Mouse (Mus musculus) midbrain, embryonic 15.5 days (tissue): Measurements from ENCODE around the gene Myh7. TPM values are rescaled to one million over a fixed set of nuclear protein-coding genes. Genes with fewer than 3 reads are reported as not detected.
A peak's percentile ranks its signal among the peaks of the same experiment; 100 is the strongest.
"Not testable (repeated sequence)": the region's sequence is repeated elsewhere in the genome, so short reads cannot be mapped to it uniquely, and the experiment has no call there.

Source experiments
- ATAC-seq: fragments of 200-750 bp; cut with Nextera tagmentation; replicated peaks from 2 replicates; pipeline ENCODE4 v1.8.0; 2017; ENCODE audit warnings: moderate TSS enrichment
- H3K27ac ChIP-seq: fragments of 300-500 bp; sonication (generic); 2 replicates; pipeline ENCODE4 v1.5.1; 2015; ENCODE audit warnings: mild to moderate bottlenecking, inconsistent platforms
- H3K27me3 ChIP-seq: fragments of 300-500 bp; sonication (generic); replicated peaks from 2 replicates; pipeline ENCODE4 v1.6.1; 2015; ENCODE audit warnings: inconsistent platforms
- H3K36me3 ChIP-seq: fragments of 300-500 bp; sonication (generic); replicated peaks from 2 replicates; pipeline ENCODE4 v1.6.1; 2015; ENCODE audit warnings: inconsistent platforms
- H3K4me1 ChIP-seq: fragments of 300-500 bp; sonication (generic); 2 replicates; pipeline ENCODE4 v1.6.1; 2015; ENCODE audit warnings: inconsistent platforms
- H3K4me2 ChIP-seq: fragments of 300-500 bp; sonication (generic); 2 replicates; pipeline ENCODE4 v1.6.1; 2015; ENCODE audit warnings: inconsistent platforms, mild to moderate bottlenecking, moderate library complexity
- H3K4me3 ChIP-seq: fragments of 300-500 bp; sonication (generic); 2 replicates; pipeline ENCODE4 v1.5.1; 2015; ENCODE audit warnings: mild to moderate bottlenecking, inconsistent platforms
- H3K9ac ChIP-seq: fragments of 300-500 bp; sonication (generic); 2 replicates; pipeline ENCODE4 v1.6.1; 2015; ENCODE audit warnings: mild to moderate bottlenecking, inconsistent platforms
- H3K9me3 ChIP-seq: fragments of 300-500 bp; sonication (generic); 2 replicates; pipeline ENCODE4 v1.6.1; 2016; ENCODE audit warnings: inconsistent platforms
- WGBS: fragments of 180-500 bp; shearing (Covaris S2); methylation state at CpG from one replicate; pipeline ENCODE4 v1.1.7; 2015; ENCODE audit warnings: mixed read lengths; 5-methylcytosine and 5-hydroxymethylcytosine counted together
- polyA plus RNA-seq: library from polyadenylated mRNA; unstranded; fragments of >200 nt; fragmentation: Nextera tagmentation; extraction: Ambion mirVana; gene quantifications from 2 replicates; pipeline ENCODE4 v1.2.1, GENCODE M21; 2015

Myh7 gene
- polyA plus RNA-seq, 1 experiment from 2014 or later: 7.5 TPM

DNA sequence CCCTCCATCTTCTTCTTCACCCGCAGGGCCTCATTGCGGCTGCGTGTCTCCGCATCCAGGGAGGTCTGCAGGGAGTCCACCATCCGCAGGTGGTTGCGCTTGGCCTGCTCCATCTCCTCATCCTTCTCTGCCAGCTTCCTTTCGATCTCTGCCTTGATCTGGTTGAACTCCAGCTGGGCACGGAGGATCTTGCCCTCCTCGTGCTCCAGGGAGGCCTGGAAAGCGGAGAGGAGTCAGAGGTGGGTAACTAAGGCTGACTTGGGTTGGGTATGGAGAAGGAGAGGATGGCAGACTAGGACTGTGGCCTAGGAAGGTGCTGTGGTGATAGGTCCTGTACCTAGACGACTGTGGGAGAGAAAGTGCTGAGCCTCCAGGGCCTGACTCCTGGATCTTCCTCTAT is 47.4 kb downstream of the Myh7 start:
- not testable (repeated sequence) for H3K9ac ChIP-seq, H3K4me3 ChIP-seq, ATAC-seq, H3K27ac ChIP-seq, H3K27me3 ChIP-seq, H3K4me2 ChIP-seq, H3K4me1 ChIP-seq, H3K36me3 ChIP-seq, H3K9me3 ChIP-seq
- WGBS: 87% methylated on average over 11 of the region's 11 CpGs

GRCm38 (mm10) chr14:54945975-54946704 is 48.3 kb downstream of the Myh7 start:
- ATAC-seq: no peak
- no peaks in the 10 kb centered on the region for H3K9me3 ChIP-seq
- H3K27ac ChIP-seq: no peak overlapping the region
- H3K4me2 ChIP-seq: no peak overlapping the region
- no peaks in the 10 kb centered on the region for H3K27me3 ChIP-seq
- WGBS: 84% methylated on average over 19 of the region's 19 CpGs
- no peaks in the 10 kb centered on the region for H3K36me3 ChIP-seq
- H3K9ac ChIP-seq: no peak overlapping the region
- H3K4me3 ChIP-seq: no peak overlapping the region
- no peaks in the 10 kb centered on the region for H3K4me1 ChIP-seq

DNA sequence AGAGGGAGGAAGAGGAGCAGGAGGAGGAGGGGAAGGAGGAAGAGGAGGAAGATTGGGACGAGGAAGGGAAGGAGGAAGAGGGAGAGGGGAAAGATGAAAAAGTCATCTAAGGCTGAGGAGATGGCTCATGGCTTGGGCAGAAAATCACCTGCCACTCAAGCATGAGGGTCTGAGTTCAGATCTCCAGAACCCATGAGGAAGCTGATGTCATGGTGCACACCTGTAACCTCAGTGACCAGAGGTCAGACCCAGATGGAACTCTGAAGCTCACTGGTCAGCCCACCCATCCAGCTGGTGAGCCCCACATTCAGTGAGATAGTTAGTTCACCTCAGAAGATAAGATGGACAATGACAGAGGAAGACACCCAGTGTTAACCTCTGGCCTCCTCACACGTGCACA is 49.5 kb downstream of the Myh7 start:
- H3K4me3 ChIP-seq: no peak overlapping the region
- no peak overlapping the region for H3K9ac ChIP-seq
- no peak overlapping the region for H3K4me2 ChIP-seq
- H3K4me1 ChIP-seq: no peaks in the 10 kb centered on the region
- H3K27me3 ChIP-seq: no peaks in the 10 kb centered on the region
- no peaks in the 10 kb centered on the region for H3K36me3 ChIP-seq
- ATAC-seq: no peak
- H3K9me3 ChIP-seq: no peaks in the 10 kb centered on the region
- no peak overlapping the region for H3K27ac ChIP-seq
- 68% methylated on average over 2 of the region's 2 CpGs for WGBS

DNA sequence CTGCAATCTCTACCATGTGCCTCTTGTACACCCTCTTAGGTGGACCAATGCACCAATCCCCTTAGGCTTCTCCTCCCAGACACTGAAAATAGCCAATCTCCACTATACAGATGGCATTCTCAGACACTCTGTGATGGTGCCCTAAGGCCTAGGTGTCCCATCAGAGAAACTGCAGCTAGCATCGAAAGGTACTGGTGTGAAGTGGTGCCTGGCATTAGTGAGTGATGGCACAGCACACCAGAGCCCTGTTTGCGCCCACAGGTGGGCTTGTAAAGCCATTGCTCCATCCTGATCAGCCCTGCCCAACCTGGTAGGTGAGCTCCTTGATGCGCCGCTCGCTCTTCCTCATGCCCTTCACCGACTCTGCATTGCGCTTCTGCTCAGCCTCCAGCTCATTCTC is 50.5 kb downstream of the Myh7 start:
- H3K9me3 ChIP-seq: no peaks in the 10 kb centered on the region
- no peak overlapping the region for H3K27ac ChIP-seq
- no peaks in the 10 kb centered on the region for H3K4me1 ChIP-seq
- H3K4me2 ChIP-seq: no peak overlapping the region
- H3K27me3 ChIP-seq: no peaks in the 10 kb centered on the region
- no peaks in the 10 kb centered on the region for H3K36me3 ChIP-seq
- H3K4me3 ChIP-seq: no peak overlapping the region
- ATAC-seq: no peak
- no peak overlapping the region for H3K9ac ChIP-seq
- 96% methylated on average over 7 of the region's 7 CpGs for WGBS

- no peak for ATAC-seq
- no peaks in the 10 kb centered on the region for H3K4me1 ChIP-seq
- 91% methylated on average over 8 of the region's 8 CpGs for WGBS
- H3K9ac ChIP-seq: no peak overlapping the region
- H3K27ac ChIP-seq: no peak overlapping the region
- no peak overlapping the region for H3K4me2 ChIP-seq
- no peaks in the 10 kb centered on the region for H3K9me3 ChIP-seq
- H3K4me3 ChIP-seq: no peak overlapping the region
- no peaks in the 10 kb centered on the region for H3K36me3 ChIP-seq
- H3K27me3 ChIP-seq: no peaks in the 10 kb centered on the region
Observed at GRCm38 (mm10) chr14:54942479-54942878, 51.9 kb downstream of the Myh7 start.

DNA sequence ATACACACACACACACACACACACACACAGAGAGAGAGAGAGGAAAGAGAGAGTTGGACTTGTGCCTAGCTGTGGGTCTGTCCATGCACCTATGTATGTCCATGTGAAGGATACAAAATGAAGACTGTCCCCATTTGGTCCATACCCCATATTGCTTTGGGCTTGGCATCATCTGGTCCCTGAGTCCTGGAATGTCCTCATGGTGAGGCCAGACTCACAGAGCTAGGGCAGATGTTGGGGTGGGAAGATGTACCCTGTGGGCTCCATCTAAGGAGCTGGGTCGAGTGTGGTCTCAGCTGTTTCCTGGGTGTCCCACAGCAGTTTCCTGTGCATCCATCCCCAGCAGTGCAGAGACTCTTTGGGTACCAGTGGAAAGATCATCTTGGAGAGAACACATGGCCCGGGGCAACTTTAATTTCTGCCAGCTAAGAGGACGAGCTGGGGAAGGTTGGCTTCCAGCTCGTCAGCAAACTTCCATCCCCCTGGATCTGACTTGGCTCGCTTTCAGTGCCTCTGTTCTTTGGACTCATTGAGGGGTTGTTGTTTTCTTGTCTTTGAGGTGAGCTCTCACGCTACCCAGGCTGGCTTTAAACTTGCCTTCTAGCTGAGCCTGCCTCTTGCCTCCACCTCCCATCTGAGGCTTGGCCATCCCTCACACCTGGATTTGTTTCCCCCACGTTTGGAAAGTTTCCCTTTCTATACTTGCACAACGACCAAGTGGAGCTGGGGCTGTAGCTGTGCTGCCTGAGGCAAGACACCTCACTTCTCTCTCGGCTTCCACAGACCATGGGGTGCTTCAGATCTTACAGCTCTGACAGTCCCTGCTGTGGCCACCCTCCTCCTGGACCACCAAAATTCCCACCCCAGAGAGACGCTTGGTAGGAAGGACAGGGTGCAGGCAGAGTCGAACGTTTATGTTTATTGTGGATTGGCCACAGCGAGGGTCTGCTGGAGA is 53.1 kb downstream of the Myh7 start:
- Histone ChIP-seq H3K4me2 (no peak overlapping the region), H3K9ac (no peak overlapping the region), H3K4me1 (peaks cover 3% of the 10 kb centered on the region; the same call in 1 of the 2 replicates), H3K9me3 (no peaks in the 10 kb centered on the region), H3K27ac (no peak overlapping the region), H3K36me3 (no peaks in the 10 kb centered on the region), H3K27me3 (no peaks in the 10 kb centered on the region), H3K4me3 (no peak overlapping the region)
- 68% methylated on average over 13 of the region's 13 CpGs for WGBS
- no peak for ATAC-seq

GRCm38 (mm10) chr14:54940176-54940530 is 54.3 kb downstream of the Myh7 start:
- no peak for ATAC-seq
- WGBS: 79% methylated on average over 3 of the region's 3 CpGs
- no peak overlapping the region for H3K4me2 ChIP-seq
- H3K36me3 ChIP-seq: no peaks in the 10 kb centered on the region
- H3K27ac ChIP-seq: no peak overlapping the region
- H3K4me3 ChIP-seq: no peak overlapping the region
- no peaks in the 10 kb centered on the region for H3K27me3 ChIP-seq
- H3K4me1 ChIP-seq: peaks cover 7% of the 10 kb centered on the region; the same call in 1 of the 2 replicates
- H3K9me3 ChIP-seq: no peaks in the 10 kb centered on the region
- H3K9ac ChIP-seq: no peak overlapping the region

DNA sequence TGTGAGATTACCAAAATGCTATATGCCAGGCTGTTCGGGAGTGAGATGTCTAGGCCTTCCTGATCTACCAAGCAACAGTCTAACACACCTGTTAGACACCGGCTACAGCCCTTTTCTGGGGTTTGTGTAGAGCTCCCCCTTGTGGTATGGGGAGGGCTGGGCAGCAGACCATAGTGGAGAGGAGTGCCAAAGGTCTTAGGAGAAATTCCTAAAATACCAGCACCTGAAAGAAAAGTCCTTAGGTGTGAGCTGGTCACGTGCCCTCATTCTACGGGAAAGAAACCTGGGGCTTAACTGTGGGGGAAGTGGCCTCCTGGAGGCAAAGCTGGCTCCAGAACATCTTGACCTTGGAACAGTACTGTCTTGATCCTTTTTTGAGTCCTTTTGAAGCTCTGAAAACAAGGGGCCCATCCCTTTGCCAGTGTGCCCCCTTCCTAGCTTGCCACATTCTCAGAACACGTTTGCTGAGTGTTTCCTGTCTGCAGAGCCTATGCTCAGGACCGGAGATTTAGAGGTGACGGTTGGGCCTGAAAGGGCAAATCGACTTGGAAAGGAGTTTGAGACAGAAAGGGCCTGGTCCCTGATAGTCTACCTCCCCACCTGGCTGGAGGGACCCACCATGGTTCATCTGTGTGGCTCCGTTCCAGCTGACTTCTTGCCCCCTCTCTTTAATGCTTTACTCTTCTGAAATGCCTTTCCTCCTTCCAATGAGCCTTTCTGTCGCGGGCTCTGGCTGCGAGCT is 54.8 kb downstream of the Myh7 start:
- no peak for ATAC-seq
- H3K4me2 ChIP-seq: no peak overlapping the region
- WGBS: 56% methylated on average over 12 of the region's 12 CpGs
- H3K27me3 ChIP-seq: no peaks in the 10 kb centered on the region
- H3K9ac ChIP-seq: no peak overlapping the region
- peaks cover 7% of the 10 kb centered on the region; the same call in 1 of the 2 replicates for H3K4me1 ChIP-seq
- H3K27ac ChIP-seq: no peak overlapping the region
- no peaks in the 10 kb centered on the region for H3K9me3 ChIP-seq
- H3K4me3 ChIP-seq: no peak overlapping the region
- no peaks in the 10 kb centered on the region for H3K36me3 ChIP-seq

- WGBS: 83% methylated on average over 15 of the region's 15 CpGs
- Histone ChIP-seq H3K27me3 (no peaks in the 10 kb centered on the region), H3K9me3 (no peaks in the 10 kb centered on the region), H3K36me3 (no peaks in the 10 kb centered on the region), H3K9ac (no peak overlapping the region), H3K4me3 (no peak overlapping the region), H3K4me2 (no peak overlapping the region), H3K27ac (no peak overlapping the region), H3K4me1 (peaks cover 7% of the 10 kb centered on the region; the same call in 1 of the 2 replicates)
- no peak for ATAC-seq
Observed at GRCm38 (mm10) chr14:54938431-54939219, 55.8 kb downstream of the Myh7 start.

DNA sequence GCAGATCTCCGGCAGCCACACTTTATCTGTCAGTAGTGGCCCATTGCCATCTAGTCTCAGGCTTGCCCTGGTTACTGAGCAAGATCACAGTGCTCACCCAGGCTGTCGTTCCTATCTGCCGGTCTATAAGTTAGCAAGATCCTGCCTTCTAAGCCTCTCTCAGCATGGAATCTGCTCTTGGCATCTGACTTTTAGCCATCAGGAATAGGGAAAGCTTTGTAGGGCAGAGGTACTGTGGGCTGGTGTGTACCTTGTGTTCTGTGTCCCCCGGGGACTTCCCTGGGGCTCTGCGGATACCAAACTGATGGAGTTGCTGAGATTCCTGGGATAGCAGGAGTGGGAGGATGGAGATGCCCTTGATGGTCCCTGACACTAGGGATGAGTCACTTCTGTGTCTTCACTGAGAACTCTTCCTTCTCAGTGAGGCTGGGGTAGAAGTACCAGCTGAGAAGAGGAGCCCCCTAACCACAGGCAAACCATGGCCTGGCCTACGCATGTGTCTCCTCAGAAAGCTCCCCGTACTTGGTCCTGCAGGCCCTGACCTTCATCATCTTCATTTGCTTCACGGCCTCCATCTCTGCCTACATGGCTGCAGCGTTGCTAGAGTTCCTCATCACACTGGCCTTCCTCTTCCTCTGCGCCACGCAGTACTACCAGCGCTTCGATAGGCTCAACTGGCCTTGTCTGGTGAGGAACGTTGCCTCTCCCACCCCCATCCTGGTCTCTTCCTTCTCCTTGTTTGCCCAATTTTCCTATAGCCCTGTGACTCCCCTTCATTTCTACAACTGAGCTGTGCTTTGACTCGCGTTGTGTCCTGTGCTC is 56.9 kb downstream of the Myh7 start:
- H3K4me2 ChIP-seq: no peak overlapping the region
- WGBS: 93% methylated on average over 16 of the region's 16 CpGs
- ATAC-seq: no peak
- H3K27ac ChIP-seq: no peak overlapping the region
- no peaks in the 10 kb centered on the region for H3K9me3 ChIP-seq
- H3K27me3 ChIP-seq: no peaks in the 10 kb centered on the region
- no peak overlapping the region for H3K4me3 ChIP-seq
- H3K9ac ChIP-seq: no peak overlapping the region
- H3K36me3 ChIP-seq: no peaks in the 10 kb centered on the region
- peaks cover 7% of the 10 kb centered on the region; the same call in 1 of the 2 replicates for H3K4me1 ChIP-seq

GRCm38 (mm10) chr14:54936831-54937160 is 57.6 kb downstream of the Myh7 start:
- H3K9me3 ChIP-seq: no peaks in the 10 kb centered on the region
- no peak overlapping the region for H3K4me2 ChIP-seq
- 63% methylated on average over 6 of the region's 6 CpGs for WGBS
- H3K27me3 ChIP-seq: no peaks in the 10 kb centered on the region
- H3K9ac ChIP-seq: no peak overlapping the region
- ATAC-seq: no peak
- H3K36me3 ChIP-seq: no peaks in the 10 kb centered on the region
- peak overlapping the region; percentile 63 for H3K27ac ChIP-seq
- H3K4me3 ChIP-seq: no peak overlapping the region
- peaks cover 7% of the 10 kb centered on the region; the same call in 1 of the 2 replicates for H3K4me1 ChIP-seq
